Comparison of ENCODE assay signal across 16 mouse cellular contexts in the genomic region with DNA sequence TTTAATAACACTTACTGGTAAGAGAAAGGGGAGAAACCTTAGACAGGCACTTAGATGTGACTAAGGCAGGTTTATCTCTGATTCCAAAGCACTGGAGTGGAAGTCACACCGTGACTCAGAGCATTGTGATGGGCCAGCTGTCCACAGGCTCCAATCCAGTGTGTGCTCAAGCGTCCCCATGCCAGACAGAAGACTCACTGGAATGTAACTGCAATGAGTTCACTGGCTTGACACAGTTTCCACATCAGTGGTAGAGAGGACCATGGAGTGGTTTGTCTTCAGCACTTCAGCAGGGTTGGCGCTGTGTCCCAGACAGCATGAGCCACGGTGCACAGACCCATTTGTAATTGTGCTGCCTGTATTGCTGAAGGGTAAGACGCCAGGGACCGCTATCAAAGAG. TPM values are rescaled to one million over a fixed set of nuclear protein-coding genes. Genes with fewer than 3 reads are reported as not detected.
DNase-seq lines count a peak whose midpoint lies in the region; ATAC-seq lines count a peak whose summit lies in the region.
"Had no signal": no experiment of that assay in that cellular context is flagged by ENCODE, and none has a peak within 500 bp of the region (broad histone marks: within the 10 kb centered on the region; RNA-seq: fewer than 3 reads in every experiment).

No protein-coding gene starts in this region.

- H3K4me2 ChIP-seq in kidney, embryonic 16.5 days (replicated peaks; ENCODE audit: low read depth, low read length) = no peak overlapping the region
- H3K4me2 ChIP-seq: embryonic facial prominence, embryonic 12.5 days; limb, embryonic 12.5 days; neural tube, embryonic 13.5 days had no signal

- H3K36me3 ChIP-seq in kidney, embryonic 16.5 days (ENCODE audit: insufficient read depth, low read length) = no peaks in the 10 kb centered on the region
- H3K36me3 ChIP-seq: embryonic facial prominence, embryonic 12.5 days; limb, embryonic 12.5 days; neural tube, embryonic 13.5 days had no signal

- H3K9ac ChIP-seq in kidney, embryonic 16.5 days (replicated peaks; ENCODE audit: low read length) = no peak overlapping the region
- H3K9ac ChIP-seq: embryonic facial prominence, embryonic 12.5 days; limb, embryonic 12.5 days; neural tube, embryonic 13.5 days had no signal

- ATAC-seq in frontal cortex, adult (ENCODE audit: low TSS enrichment) = peak; percentile 64
- ATAC-seq in kidney, embryonic 16.5 days (ENCODE audit: low FRiP score, low TSS enrichment) = peak; percentile 61; the same call in 1 of the 2 replicates
- ATAC-seq: forebrain, embryonic 14.5 days had no signal

- H3K4me3 ChIP-seq in kidney, embryonic 16.5 days (ENCODE audit: low read length) = no peak overlapping the region
- H3K4me3 ChIP-seq: embryonic facial prominence, embryonic 12.5 days; limb, embryonic 12.5 days; neural tube, embryonic 13.5 days had no signal

- H3K27ac ChIP-seq in kidney, embryonic 16.5 days (ENCODE audit: low read length) = no peak overlapping the region
- H3K27ac ChIP-seq: embryonic facial prominence, embryonic 12.5 days; limb, embryonic 12.5 days; neural tube, embryonic 13.5 days had no signal

- intact Hi-C loops in gastrocnemius, postnatal 14 days (cut with DNase I; ENCODE audit: low total_unique reads) = no loop called here

- H3K4me1 ChIP-seq in kidney, embryonic 16.5 days (ENCODE audit: insufficient read depth, low read length) = no peaks in the 10 kb centered on the region
- H3K4me1 ChIP-seq: embryonic facial prominence, embryonic 12.5 days; limb, embryonic 12.5 days; neural tube, embryonic 13.5 days had no signal

- DNase-seq in frontal cortex, postnatal 36 days (ENCODE audit: low spot score in 2 of 2) = no peak
- no peak for DNase-seq in kidney, adult 11 months
- peak; percentile 21 for DNase-seq in adipocyte (ENCODE audit: low spot score)
- DNase-seq in gastrocnemius, postnatal 14 days = peak; percentile 17
- no peak for DNase-seq in lung, postnatal 25 days (ENCODE audit: low spot score)
- DNase-seq: kidney, adult 2 months; layer of hippocampus, adult 9-11 months; lung, postnatal 4 days; midbrain, embryonic 14.5 days had no signal

- 72% methylated on average over 6 of the region's 6 CpGs for WGBS in kidney, embryonic 16.5 days

- no peaks in the 10 kb centered on the region for H3K27me3 ChIP-seq in kidney, embryonic 16.5 days (ENCODE audit: insufficient read depth, low read length)
- H3K27me3 ChIP-seq: embryonic facial prominence, embryonic 12.5 days; limb, embryonic 12.5 days; neural tube, embryonic 13.5 days had no signal

- no peaks in the 10 kb centered on the region for H3K9me3 ChIP-seq in kidney, embryonic 16.5 days (ENCODE audit: low read length)
- H3K9me3 ChIP-seq: embryonic facial prominence, embryonic 12.5 days; limb, embryonic 12.5 days; neural tube, embryonic 13.5 days had no signal

RNA-seq across cellular contexts. Expression of a gene that starts 18.6 kb away (rescaled TPM):
- 98.0 and 99.3 TPM in 2 replicates for polyA plus RNA-seq in kidney, embryonic 16.5 days (2015; fragmentation: Nextera tagmentation; extraction: Ambion mirVana)
- 10 to 100 TPM; 18.4 to 21.9 TPM for total RNA-seq in gastrocnemius, postnatal 14 days (2021)

RNA-seq across cellular contexts. Expression of a gene that starts 19.0 kb away (rescaled TPM):
- 6.6 and 6.8 TPM in 2 replicates for polyA plus RNA-seq in kidney, embryonic 16.5 days (2015; fragmentation: Nextera tagmentation; extraction: Ambion mirVana)
- total RNA-seq in gastrocnemius, postnatal 14 days (2021) = 100 to 1,000 TPM; 107 to 130 TPM

RNA-seq across cellular contexts. Expression of a gene that starts 52.2 kb away (rescaled TPM):
- not detected in 2 replicates for polyA plus RNA-seq in kidney, embryonic 16.5 days (2015; fragmentation: Nextera tagmentation; extraction: Ambion mirVana)
- not detected for total RNA-seq in gastrocnemius, postnatal 14 days (2021)
- polyA plus RNA-seq: embryonic facial prominence, embryonic 12.5 days; limb, embryonic 12.5 days; liver, embryonic 16.5 days; midbrain, embryonic 14.5 days; neural tube, embryonic 13.5 days had no signal

Comparison
In these comparisons a context has a peak if more than half of its experiments do, and no peak if none do; other contexts are left out.
1. DNase-seq: peak in adipocyte (single experiment) and gastrocnemius, postnatal 14 days (single experiment); none in frontal cortex, postnatal 36 days (0 of 2), kidney, adult 11 months (single experiment) and lung, postnatal 25 days (single experiment).